Mouse (Mus musculus): ENCODE results near the gene 2410004B18Rik.
"Not testable (repeated sequence)": the region's sequence is repeated elsewhere in the genome, so short reads cannot be mapped to it uniquely, and the experiment has no call there.

2410004B18Rik gene

GRCm38 (mm10) chr3:145964473-145964872 lies 26.7 kb downstream of the 2410004B18Rik start:
- DNase-seq (ENCODE audit: low read depth in 1 of 2, low spot score in 2 of 2), result no peak

DNA sequence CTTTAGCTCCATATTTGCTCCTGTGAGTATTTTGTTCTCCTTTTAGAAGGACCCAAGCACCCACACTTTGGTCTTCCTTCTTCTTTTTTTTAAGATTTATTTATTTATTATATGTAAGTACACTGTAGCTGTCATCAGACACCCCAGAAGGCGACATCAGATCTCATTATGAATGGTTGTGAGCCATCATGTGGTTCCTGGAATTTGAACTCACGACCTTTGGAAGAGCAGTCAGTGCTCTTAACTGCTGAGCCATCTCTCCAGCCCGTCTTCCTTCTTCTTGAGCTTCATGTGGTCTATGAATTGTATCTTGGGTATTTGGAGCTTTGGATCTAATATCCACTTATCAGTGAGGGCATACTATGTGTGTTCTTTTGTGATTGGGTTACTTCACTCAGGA lies 27.8 kb downstream of the 2410004B18Rik start:
- DNase-seq (ENCODE audit: low read depth in 1 of 2, low spot score in 2 of 2), result not testable (repeated sequence)

DNA sequence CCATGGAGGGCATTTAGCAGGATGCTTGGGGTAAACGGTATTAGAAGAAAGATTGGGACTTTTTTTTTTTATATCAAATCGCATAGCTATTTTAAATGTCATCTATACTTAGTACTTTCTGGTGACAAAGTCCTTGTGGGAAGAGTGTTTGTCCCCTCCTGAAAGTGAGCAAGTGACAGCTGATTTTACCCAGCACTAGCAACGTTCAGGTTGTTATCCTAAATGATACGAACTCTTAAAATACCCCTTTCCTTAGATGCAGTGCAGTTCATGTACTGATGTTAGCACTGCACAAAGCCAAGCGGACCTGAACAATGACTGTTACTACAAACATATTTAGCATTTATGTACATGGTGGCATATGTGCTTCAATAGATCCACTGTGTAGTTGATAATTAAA lies 29.0 kb downstream of the 2410004B18Rik start:
- DNase-seq (ENCODE audit: low read depth in 1 of 2, low spot score in 2 of 2), result no peak

DNA sequence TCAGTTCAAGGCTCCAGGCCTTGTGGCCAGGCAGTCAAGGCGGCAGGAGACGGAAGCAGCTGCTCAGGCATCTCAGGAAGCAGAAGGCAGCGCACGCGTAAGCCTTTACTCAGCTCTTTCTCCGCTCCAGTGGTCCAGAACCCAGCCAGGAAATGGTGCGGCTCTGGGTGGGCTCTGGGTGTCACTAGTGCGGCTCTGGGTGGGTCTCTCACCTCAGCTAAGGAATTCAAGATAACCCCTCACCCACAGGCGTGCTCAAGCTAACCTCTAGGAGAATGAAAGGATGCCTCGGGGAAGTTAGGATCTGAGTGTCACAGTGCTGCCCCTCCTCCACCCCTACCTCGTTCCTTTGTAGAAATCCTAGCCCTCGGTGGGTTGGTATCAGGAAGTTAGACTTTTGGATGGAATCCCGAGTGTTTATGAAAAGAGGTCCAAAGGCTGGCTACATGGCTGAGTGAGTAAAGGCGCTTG lies 31.3 kb downstream of the 2410004B18Rik start:
- DNase-seq (ENCODE audit: low read depth in 1 of 2, low spot score in 2 of 2), result no peak

- DNase-seq (ENCODE audit: low read depth in 1 of 2, low spot score in 2 of 2), result no peak
These were observed 33.7 kb downstream of the 2410004B18Rik start for GRCm38 (mm10) chr3:145971501-145971900.

DNA sequence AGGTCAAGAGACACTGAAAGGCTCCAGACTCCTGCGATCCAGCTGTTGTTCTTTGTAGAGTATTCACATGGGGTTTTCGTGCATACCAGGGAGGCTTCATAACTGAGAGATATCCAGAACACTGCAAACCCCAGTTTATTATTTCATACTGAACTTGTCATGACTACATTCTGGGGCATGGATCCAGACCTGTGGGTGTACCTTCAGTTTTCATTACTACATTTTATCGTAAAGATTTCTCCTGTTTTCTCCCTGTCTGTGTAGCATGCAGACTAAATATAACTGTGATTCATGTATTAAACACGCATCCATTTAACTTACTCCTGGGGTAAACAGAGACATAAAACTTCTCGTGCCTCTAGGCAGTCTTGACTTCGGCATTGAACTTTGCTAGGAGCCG lies 37.2 kb downstream of the 2410004B18Rik start:
- DNase-seq (ENCODE audit: low read depth in 1 of 2, low spot score in 2 of 2), result no peak

- no peak for DNase-seq (ENCODE audit: low read depth in 1 of 2, low spot score in 2 of 2)
These were observed 47.6 kb downstream of the 2410004B18Rik start for GRCm38 (mm10) chr3:145985333-145985925.

DNA sequence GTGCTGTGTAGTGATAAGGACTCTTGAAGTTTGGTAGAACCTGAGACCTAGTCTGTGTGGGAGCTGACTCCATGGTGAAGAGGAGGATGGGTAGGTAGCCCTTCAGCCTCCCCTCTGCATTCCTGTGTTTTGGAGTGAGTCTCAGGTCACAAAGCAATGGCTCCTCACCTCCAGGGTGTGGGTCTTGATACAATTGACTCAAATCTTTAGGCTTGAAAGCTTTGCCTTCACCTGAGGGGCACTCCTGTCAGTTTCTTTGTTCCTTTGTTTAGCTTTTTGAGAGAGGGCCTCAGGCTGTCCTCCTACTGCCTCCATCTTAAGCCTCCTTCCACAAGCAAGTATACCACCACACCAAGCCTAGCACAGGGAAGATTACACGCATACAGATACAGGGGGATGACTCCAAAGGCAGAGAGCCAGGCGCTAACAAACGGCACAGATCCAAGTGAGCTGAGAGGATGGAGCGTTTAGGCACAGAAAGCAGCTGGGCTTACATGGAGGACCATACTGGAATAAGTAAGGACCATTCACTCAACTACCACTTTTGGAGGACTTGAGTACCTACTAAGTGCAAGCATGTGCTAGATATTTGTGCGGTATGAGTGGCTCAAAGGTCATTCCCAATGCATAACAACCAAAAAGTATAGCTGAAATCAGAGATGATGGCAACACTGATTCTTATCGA lies 48.6 kb downstream of the 2410004B18Rik start:
- DNase-seq (ENCODE audit: low read depth in 1 of 2, low spot score in 2 of 2), result no peak

- no peak for DNase-seq (ENCODE audit: low read depth in 1 of 2, low spot score in 2 of 2)
These were observed 49.6 kb downstream of the 2410004B18Rik start, which contains the start of gene Syde2 for GRCm38 (mm10) chr3:145987268-145987969. Gene Syde2 (plus strand): TSS chr3:145987870.

GRCm38 (mm10) chr3:145987970-145988683 lies 50.3 kb downstream of the 2410004B18Rik start:
- no peak for DNase-seq (ENCODE audit: low read depth in 1 of 2, low spot score in 2 of 2)

GRCm38 (mm10) chr3:145988684-145989575 lies 51.1 kb downstream of the 2410004B18Rik start:
- DNase-seq (ENCODE audit: low read depth in 1 of 2, low spot score in 2 of 2), result no peak

- no peak for DNase-seq (ENCODE audit: low read depth in 1 of 2, low spot score in 2 of 2)
These were observed 51.8 kb downstream of the 2410004B18Rik start for GRCm38 (mm10) chr3:145989576-145990081.

DNA sequence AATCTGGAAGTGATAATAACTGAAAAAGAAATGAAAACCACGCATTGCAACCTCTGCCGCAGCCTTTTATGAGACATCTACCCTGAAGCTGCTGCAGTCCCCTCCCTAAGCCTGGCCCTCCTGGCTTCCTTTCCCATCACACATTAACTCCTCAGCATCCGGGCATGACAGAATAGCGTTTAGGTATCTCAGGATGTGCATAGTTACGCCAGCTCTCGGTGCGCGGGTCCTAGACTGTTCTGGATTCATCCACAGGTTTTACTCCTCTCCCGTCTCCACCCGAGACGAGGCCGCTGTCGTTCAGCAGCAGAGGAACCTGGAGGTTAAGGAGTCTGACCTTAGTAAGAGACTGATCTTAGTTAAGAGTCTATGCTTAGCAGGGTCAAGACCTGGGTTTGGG lies 53.3 kb downstream of the 2410004B18Rik start:
- no peak for DNase-seq (ENCODE audit: low read depth in 1 of 2, low spot score in 2 of 2)

DNA sequence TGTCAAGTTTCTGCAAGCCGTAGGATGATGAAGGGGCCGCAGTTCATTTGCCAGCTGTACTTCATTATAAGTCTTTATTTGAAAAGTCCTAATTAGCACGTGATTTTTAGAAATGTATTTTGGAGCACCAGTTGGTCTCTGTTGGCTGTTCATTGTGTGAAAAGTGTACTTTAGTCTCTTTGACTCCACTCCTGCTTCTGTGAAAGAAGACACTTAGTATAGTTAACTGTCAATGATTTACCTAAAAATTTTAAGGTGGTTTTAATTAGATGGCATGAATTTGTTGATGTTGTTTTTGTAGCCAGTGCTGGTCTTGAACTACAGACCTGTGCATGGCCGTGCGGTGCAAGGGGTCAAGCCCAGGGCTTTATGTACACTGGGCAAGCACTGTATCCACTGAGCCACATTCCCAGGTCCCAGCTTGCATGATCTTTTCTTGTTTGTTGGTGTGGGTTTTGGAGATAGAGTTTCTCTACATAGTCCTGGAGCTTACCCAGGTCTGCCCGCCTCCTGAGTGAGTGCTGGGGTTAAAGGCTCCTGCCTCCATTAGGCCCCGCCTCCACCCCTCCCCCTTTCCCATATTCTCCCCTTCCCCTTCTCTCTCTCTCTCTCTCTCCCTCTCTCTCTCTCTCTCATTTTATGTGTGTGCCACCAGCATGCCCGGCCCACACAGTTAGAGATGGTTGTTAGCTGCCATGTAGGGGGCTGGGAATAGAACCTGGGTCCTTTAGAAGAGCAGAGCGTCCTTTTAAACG lies 54.3 kb downstream of the 2410004B18Rik start:
- no peak for DNase-seq (ENCODE audit: low read depth in 1 of 2, low spot score in 2 of 2)

GRCm38 (mm10) chr3:145992796-145993195 lies 55.0 kb downstream of the 2410004B18Rik start:
- no peak for DNase-seq (ENCODE audit: low read depth in 1 of 2, low spot score in 2 of 2)

GRCm38 (mm10) chr3:145993481-145994201 lies 55.8 kb downstream of the 2410004B18Rik start:
- no peak for DNase-seq (ENCODE audit: low read depth in 1 of 2, low spot score in 2 of 2)

All from monocyte, adult 2 months (primary cell).